Mouse (Mus musculus) erythroblast, embryonic 14.5 days (primary cell): Measurements from ENCODE around the gene Pex14. TPM values are rescaled to one million over a fixed set of nuclear protein-coding genes. Genes with fewer than 3 reads are reported as not detected.

Experiments
- H3K27me3 ChIP-seq: 2 replicates; pipeline ENCODE4 v1.6.1; 2012; ENCODE audit warnings: inconsistent platforms; ENCODE audit not compliant: control insufficient read depth
- H3K36me3 ChIP-seq: 2 replicates; pipeline ENCODE4 v1.6.1; 2012; ENCODE audit warnings: mild to moderate bottlenecking, inconsistent platforms; ENCODE audit not compliant: control insufficient read depth
- H3K4me1 ChIP-seq: 2 replicates; pipeline ENCODE4 v1.6.1; 2012; ENCODE audit warnings: inconsistent platforms; ENCODE audit not compliant: control insufficient read depth
- H3K4me3 ChIP-seq: replicated peaks from 2 replicates; pipeline ENCODE3; 2012; ENCODE audit warnings: moderate library complexity, mild to moderate bottlenecking, inconsistent platforms
- H3K9me3 ChIP-seq: 2 replicates; pipeline ENCODE4 v1.6.1; 2012; ENCODE audit warnings: low read length, inconsistent platforms, mixed read lengths; ENCODE audit not compliant: control insufficient read depth
- GATA1 ChIP-seq: IDR thresholded peaks from 2 replicates; pipeline ENCODE4 v1.6.1; 2012; ENCODE audit warnings: low read length, inconsistent platforms, mixed read lengths
- TAL1 ChIP-seq: IDR thresholded peaks from 3 replicates; pipeline ENCODE4 v1.6.1; 2012; ENCODE audit warnings: low read length, inconsistent platforms, mixed read lengths
- polyA plus RNA-seq: library from polyadenylated mRNA; stranded (reverse); fragments of >175 nt; gene quantifications from 2 replicates; pipeline ENCODE4 v1.2.3, GENCODE M21; 2012

The Pex14 gene
- polyA plus RNA-seq, 1 experiment, result 2.0 TPM

DNA sequence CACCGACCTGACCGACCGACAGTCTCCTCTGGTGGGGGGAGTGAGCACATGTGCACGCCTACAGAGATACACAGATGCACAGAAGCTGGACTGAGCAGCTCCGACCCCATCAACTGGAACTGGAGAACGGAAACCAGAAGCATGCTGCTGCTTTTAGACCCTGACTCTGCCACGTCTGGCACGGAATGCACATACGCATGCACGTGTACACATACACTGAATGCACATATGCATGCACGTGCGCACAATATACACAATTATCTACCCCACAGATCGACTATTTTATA is 38.3 kb downstream of the Pex14 start:
- Histone ChIP-seq H3K27me3 (no peaks in the 10 kb centered on the region), H3K4me1 (peaks cover 2% of the 10 kb centered on the region), H3K36me3 (peaks cover 2% of the 10 kb centered on the region; the same call in 1 of the 2 replicates), H3K4me3 (no peak overlapping the region), H3K9me3 (no peaks in the 10 kb centered on the region)
- TF ChIP-seq GATA1 (no peak), TAL1 (no peak)

- no peak overlapping the region for H3K4me3 ChIP-seq
- no peak for TF ChIP-seq TAL1
- no peak for TF ChIP-seq GATA1
- no peaks in the 10 kb centered on the region for H3K27me3 ChIP-seq
- no peaks in the 10 kb centered on the region for H3K4me1 ChIP-seq
- H3K9me3 ChIP-seq, result no peaks in the 10 kb centered on the region
- H3K36me3 ChIP-seq, result peaks cover 2% of the 10 kb centered on the region; the same call in 1 of the 2 replicates
These were observed 38.9 kb downstream of the Pex14 start for GRCm38 (mm10) chr4:149060621-149061431.

- Histone ChIP-seq H3K36me3 (peaks cover 2% of the 10 kb centered on the region; the same call in 1 of the 2 replicates), H3K4me1 (no peaks in the 10 kb centered on the region), H3K27me3 (no peaks in the 10 kb centered on the region), H3K9me3 (no peaks in the 10 kb centered on the region), H3K4me3 (no peak overlapping the region)
- TF ChIP-seq TAL1 (no peak), GATA1 (no peak)
These were observed 40.0 kb downstream of the Pex14 start for GRCm38 (mm10) chr4:149059713-149060112.

GRCm38 (mm10) chr4:149058298-149058697 is 41.4 kb downstream of the Pex14 start:
- H3K4me3 ChIP-seq, result no peak overlapping the region
- peaks cover 2% of the 10 kb centered on the region; the same call in 1 of the 2 replicates for H3K36me3 ChIP-seq
- H3K27me3 ChIP-seq, result no peaks in the 10 kb centered on the region
- no peaks in the 10 kb centered on the region for H3K4me1 ChIP-seq
- H3K9me3 ChIP-seq, result no peaks in the 10 kb centered on the region
- TF ChIP-seq GATA1 (no peak), TAL1 (no peak)

DNA sequence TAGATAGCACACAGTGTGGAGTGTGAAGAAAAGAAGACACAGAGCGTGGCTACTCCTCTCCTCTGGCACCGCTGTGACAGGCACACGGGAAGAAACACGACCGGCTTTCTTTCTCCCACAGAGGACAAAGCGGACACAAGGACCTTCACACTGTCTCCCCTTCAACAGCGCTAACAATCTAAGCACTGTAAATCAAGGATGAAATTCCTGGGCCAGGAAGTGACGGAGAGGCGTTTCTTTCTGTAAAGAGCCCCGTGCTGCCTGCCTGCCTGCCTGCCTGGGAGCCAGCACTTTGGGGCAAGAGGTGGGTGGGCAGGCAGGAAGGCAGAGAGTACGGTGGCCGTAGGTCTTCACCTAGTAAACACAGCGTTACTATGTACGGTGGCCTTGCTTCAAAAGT is 42.2 kb downstream of the Pex14 start:
- Histone ChIP-seq H3K36me3 (peaks cover 2% of the 10 kb centered on the region; the same call in 1 of the 2 replicates), H3K4me1 (no peaks in the 10 kb centered on the region), H3K9me3 (no peaks in the 10 kb centered on the region), H3K27me3 (no peaks in the 10 kb centered on the region), H3K4me3 (no peak overlapping the region)
- TF ChIP-seq GATA1, result no peak
- TF ChIP-seq TAL1, result no peak

GRCm38 (mm10) chr4:149056957-149057356 is 42.7 kb downstream of the Pex14 start:
- Histone ChIP-seq H3K4me3 (no peak overlapping the region), H3K27me3 (no peaks in the 10 kb centered on the region), H3K36me3 (peaks cover 2% of the 10 kb centered on the region; the same call in 1 of the 2 replicates), H3K9me3 (no peaks in the 10 kb centered on the region), H3K4me1 (no peaks in the 10 kb centered on the region)
- TF ChIP-seq GATA1 (no peak), TAL1 (no peak)

DNA sequence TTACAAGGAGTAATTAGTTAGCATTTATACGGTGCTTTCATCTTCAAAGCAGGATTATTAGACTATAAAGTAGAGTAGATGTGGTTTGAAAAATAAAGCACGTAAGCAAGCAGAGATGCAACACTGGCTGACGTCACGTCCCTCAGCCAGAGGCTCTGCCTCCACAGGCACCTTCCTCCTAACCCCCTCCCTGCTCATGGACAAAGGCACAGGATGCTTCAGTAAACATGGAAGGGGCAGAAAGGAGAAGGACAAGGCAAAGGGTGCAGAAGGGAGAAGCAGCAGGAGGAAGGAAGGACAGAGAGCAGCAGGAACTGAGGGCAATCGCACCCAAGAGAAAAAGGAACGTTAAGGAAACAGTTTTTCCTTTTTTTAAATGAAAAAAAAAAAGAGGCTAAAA is 43.8 kb downstream of the Pex14 start:
- Histone ChIP-seq H3K36me3 (peaks cover 2% of the 10 kb centered on the region; the same call in 1 of the 2 replicates), H3K4me1 (no peaks in the 10 kb centered on the region), H3K4me3 (no peak overlapping the region), H3K9me3 (no peaks in the 10 kb centered on the region), H3K27me3 (no peaks in the 10 kb centered on the region)
- no peak for TF ChIP-seq GATA1
- no peak for TF ChIP-seq TAL1

- no peak overlapping the region for H3K4me3 ChIP-seq
- H3K4me1 ChIP-seq, result peaks cover 10% of the 10 kb centered on the region
- no peaks in the 10 kb centered on the region for H3K36me3 ChIP-seq
- TF ChIP-seq GATA1 (no peak), TAL1 (no peak)
- H3K9me3 ChIP-seq, result no peaks in the 10 kb centered on the region
- H3K27me3 ChIP-seq, result peaks cover 2% of the 10 kb centered on the region; the same call in 1 of the 2 replicates
These were observed 50.1 kb downstream of the Pex14 start for GRCm38 (mm10) chr4:149049351-149050159.

DNA sequence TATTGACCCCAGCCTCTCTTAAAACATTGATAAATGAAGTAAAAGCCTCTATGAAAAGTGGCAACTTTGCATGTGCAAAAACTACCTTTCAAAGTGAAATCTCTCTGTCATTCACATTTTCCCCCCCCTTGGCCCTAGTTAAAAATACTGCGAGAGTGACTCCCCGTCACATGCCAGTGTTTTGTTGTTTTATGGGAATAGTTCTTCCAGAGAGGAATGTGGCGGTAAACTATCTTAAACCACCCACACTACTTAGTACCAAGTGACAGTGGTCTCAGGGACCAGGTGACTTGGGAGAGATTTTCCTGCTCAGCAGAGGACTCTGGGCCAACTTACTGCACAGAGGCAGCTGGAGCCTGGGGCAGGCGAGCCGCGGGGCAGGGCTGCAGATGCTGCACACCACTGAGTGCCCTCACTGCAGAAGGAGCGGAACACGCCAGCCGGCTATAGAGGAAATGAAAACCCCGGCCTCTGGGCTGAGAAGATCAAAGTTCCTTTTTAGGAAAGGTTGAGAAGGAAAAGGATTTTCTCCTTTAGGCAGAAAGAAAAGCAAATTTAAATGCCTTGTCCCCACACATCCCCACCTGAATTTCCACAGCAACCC is 50.9 kb downstream of the Pex14 start:
- H3K4me1 ChIP-seq, result peaks cover 10% of the 10 kb centered on the region
- no peaks in the 10 kb centered on the region for H3K36me3 ChIP-seq
- no peak overlapping the region for H3K4me3 ChIP-seq
- H3K9me3 ChIP-seq, result no peaks in the 10 kb centered on the region
- TF ChIP-seq GATA1, result no peak
- no peak for TF ChIP-seq TAL1
- peaks cover 2% of the 10 kb centered on the region; the same call in 1 of the 2 replicates for H3K27me3 ChIP-seq
